Mouse (Mus musculus) heart, adult 2 months (tissue): ENCODE data around the gene Heg1.
A peak's percentile ranks its signal among the peaks of the same experiment; 100 is the strongest.

Source experiments
- EP300 ChIP-seq: fragments of 200-500 bp; IDR thresholded peaks from 2 replicates; pipeline ENCODE4 v1.6.1; 2011; ENCODE audit warnings: low read depth, low read length, control low read depth; ENCODE audit not compliant: insufficient read depth
- POLR2A ChIP-seq: fragments of 200-500 bp; IDR thresholded peaks from 2 replicates; pipeline ENCODE4 v1.6.1; 2011; ENCODE audit warnings: mild to moderate bottlenecking, low read depth, low read length, control low read depth; ENCODE audit not compliant: insufficient read depth

DNA sequence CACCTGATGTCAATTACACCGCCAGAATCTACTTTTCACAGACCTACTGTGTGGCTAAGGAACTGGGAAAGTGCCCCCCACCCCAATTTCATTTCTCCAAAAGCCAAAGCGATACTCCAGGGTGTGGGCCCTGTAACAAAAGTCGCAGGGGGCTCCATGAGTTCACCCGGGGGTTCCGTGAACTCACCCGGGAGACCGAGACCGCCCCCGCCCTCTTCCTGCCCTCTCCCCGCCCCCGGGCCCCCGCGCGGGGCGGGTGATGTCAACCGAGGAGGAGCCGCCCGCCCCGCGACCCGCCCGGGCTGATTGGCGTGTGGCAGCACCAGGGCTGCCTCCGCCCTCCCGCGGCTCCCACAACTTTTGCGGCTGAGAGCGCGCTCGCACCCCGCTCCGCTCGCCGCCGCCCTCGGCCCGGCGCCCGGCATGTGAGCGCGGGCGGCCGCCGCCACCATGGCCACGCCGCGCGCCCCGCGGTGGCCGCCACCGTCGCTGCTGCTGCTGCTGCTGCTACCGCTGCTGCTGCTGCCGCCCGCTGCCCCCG lies at the start of gene Heg1:
- TF ChIP-seq POLR2A (peak; percentile 74), EP300 (no peak)
